Mouse (Mus musculus): ENCODE measurements at regions not wholly inside any gene's neighbourhood (a gene's known extent, or its start where the extent isn't known, plus 50 kb on each side); places are given as distances from the start of the nearest gene placed in this dataset.

DNA sequence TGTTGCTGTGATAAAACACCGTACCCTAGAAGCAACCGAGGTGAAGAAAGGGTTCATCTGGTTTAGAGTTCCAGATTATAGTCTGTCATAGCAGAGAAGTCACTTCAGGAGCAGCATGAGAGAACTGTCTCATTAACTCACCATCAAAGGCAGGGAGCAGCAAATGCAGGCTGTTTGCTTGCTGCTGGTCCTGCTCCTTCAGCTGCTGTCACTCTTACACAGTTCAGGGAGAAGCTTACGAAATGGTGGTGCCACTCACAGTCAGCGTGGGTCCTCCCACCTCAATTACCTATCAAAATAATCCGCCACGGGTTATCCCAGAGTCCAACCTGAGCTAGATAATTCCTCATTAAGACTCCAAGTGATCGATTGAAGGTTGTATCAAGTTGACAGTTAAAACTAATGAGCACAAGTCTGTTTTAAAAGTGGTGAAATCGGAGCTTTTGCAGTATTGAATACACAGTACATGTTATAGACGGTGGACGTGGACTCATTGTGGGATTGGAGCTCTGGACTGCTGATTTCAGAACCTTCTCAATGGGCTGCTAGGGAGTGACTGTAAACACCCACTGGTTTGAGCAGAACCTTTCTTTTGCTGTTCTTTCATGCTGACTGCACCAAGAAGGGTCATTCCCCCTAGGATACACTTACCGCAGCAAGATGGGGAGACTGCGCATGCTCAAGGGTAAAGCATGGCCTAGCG, 87.4 kb upstream of the Stac start:
- no peak for TF ChIP-seq CTCF (conservative IDR thresholded peaks at IDR 0.05; ENCODE audit: insufficient read depth, insufficient read length, low read depth, low read length)
- no peak for TF ChIP-seq POLR2A (IDR thresholded peaks at IDR 0.05; ENCODE audit: low read depth, low read length)
